Mouse (Mus musculus): ENCODE results near the gene Dcun1d3. TPM values are rescaled to one million over a fixed set of nuclear protein-coding genes. Genes with fewer than 3 reads are reported as not detected.

Gene Dcun1d3
- 10 to 100 TPM in 1 of 2 experiments, 1 to 10 TPM in 1; 7.0 to 13.8 TPM for polyA plus RNA-seq (2017; shearing (Covaris generic))

DNA sequence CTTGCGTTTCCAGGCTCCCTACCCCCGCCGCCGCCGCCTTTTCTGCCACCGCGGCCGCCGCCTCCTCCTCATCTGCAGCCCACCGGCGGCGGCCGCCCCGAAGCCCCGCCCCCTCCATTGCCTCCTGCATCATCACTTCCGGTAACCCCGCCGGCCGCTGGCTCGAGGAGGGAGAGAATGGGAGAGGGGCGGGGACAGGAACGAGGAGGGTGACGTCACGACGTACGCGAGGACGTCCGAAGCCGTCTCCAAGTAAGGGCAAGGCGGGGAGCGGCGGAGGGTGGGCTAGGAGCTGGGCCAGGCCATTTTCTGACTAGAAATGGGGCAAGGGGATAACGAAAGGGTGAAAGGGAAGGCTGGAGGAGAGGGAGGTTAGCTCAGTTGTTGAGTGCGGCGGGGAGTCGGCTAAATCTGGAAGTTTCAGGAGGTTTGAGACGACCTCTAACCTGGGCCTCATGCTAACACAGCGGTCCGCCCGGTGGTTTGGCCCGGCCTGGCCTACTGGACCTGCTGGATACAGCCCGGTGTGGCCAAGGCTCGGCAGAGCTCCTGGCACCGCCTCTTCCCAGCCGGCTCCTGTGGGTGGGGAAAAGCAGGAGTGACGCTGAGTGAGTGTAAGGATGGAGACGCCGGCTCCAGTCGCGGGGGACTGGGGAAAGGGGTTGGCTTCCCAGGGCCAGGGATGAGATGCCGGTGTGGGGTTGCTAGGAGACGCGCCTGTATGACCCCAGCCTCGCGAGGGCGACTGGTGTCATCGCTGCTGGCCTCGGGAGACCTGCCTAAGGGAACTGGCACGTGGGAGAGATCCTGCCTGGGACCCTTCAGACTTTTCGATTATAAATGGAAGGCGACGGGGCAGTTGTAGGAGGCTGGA, at the start of gene Dcun1d3, which contains the start of gene Lyrm1:
Gene Dcun1d3, minus strand, starts transcription at position 660 of the 874 bp plus-strand sequence.
Gene Lyrm1, plus strand, starts transcription at position 223 of the 874 bp plus-strand sequence.
- peak; percentile 97 for ATAC-seq

DNA sequence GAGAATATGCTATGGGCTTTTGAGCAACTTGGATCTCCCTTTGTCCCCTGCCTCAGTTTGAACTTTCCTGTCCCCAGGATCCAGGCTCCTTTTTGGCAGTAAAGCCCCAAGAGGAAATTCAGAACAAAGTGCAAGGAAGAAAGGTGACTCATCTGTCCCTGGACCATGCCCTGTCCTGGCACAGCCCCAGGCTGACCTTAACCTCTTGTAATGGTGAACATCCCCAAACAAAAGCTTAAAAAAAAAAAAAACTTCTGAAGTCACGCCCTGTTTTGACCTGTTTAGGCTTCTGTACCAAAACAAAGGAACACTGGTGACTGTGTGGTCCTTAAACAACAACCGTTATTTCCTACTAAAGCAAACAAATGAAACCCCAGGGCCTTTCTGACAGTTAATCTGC, 45.5 kb upstream of the Dcun1d3 start:
- no peak for ATAC-seq

DNA sequence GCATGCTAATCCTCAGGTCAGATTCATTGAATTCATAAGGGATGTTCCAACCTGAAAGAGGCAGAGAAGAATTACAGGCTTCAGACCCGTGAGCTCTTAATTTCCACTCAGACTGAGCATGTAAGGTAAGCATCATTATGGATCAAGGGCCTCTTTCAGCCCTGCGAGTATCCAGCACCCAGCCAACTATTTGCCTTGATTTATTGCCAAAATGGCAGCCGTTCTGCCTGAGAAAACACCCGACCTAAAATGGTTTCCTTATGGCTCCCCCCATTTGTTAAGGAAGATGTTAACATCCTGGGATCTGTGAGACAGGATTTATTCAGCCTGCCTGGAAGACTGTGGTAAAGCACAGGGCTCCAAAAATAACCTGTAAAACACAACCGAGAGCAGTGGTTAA, 40.9 kb upstream of the Dcun1d3 start:
- ATAC-seq, result no peak

DNA sequence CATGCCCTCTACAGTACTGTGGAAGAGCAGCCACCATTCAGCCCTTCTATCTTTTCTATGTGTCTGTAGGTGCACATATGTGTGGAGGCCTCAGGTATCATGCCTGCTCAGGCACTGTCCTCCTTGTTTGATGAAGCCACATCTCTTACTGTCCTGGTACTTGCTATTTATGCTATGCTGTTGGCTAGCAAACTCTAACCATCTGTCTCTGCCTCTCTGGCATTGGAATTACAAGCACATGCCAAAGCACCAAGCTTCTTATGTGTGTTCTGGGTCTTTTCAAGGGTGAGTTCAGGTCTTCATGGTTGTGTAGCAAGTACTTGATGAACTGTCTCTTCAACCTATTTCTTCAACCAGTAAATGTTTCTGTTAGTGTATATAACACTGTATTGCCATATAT, 40.2 kb upstream of the Dcun1d3 start:
- no peak for ATAC-seq

DNA sequence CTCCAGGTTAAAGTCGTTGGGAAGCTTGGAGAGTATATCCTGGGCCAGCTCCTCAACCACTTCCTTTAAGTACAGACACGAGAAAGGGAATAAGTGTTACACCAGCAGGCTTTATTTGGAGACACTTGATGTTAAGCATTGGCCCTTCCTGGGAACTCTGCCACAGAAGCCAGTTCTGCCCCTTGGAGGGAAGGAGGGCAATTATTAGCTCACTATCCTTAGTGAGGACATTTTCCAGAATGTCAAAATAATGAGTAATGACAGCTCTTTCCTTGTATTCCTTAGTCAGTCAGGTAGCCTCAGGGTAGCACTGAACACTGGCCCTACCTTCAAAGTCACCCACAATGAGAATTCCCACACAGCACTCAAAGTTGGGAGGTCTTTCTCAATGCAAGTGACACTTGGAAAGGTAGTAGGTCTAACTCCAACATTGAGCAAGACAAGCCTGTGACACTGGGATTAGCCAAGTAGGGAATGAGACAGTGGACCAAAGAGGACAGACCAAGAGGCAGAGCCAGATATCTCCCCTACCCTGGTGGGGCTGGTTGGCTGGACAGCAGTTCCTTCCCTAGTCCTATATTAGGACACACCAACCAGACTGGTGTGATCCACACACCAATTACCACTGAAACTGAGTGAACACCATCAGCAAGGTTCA, 32.8 kb upstream of the Dcun1d3 start:
- no peak for ATAC-seq

DNA sequence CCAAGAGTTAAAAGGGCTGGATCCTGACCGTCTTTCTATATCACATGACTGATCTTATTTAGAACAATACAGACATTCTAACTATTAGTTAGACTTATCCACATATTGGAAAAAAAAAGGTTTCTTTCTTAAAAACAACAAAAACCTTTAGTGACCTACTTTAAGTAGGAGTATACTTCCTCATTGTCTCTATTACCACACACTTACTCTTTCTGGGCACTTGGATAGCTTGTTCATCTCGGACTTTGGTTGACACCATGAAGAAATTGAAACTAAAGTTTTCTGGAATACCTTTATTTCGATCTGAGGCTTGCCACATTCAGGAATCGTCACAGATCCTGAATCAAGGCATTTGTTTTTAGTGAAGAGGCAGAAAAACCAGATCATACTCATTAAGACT, 25.0 kb upstream of the Dcun1d3 start:
- no peak for ATAC-seq

DNA sequence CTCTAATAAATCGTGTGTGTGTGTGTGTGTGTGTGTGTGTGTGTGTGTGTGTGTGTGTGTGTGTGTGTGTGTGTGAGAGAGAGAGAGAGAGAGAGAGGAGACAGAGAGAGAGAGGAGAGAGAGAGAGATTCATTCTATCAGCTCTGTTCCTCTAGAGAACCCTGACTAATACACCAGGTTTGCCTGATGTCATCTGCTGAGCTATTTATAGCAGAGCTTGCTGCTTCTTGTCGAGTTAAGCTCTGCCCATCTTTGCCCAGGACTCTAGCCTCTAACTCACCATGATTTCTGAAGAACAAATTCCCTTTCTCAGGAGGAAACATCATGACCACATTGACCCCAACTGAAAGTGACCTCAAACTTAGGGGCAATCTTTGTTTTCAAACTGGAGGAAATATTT, 24.4 kb upstream of the Dcun1d3 start:
- ATAC-seq, result no peak

DNA sequence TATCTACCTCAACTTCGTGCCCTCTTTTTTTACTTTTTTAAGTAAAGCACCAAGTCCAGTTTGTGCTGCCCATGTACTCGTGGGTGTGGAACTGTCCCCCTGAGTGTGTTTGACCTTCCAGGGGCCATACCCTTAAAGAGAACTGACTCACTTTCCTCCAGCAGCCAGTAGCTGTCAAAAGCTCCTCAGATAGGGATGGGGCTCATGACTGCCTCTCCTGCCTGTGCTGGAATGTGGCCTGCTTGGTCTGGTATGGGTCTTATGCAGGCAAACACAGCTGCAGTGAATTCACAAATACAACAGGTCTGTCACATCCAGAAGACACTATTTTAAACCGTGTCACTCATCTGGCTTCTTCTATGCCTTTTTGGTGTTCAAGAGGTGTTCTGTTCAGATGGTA, 15.6 kb upstream of the Dcun1d3 start:
- no peak for ATAC-seq

DNA sequence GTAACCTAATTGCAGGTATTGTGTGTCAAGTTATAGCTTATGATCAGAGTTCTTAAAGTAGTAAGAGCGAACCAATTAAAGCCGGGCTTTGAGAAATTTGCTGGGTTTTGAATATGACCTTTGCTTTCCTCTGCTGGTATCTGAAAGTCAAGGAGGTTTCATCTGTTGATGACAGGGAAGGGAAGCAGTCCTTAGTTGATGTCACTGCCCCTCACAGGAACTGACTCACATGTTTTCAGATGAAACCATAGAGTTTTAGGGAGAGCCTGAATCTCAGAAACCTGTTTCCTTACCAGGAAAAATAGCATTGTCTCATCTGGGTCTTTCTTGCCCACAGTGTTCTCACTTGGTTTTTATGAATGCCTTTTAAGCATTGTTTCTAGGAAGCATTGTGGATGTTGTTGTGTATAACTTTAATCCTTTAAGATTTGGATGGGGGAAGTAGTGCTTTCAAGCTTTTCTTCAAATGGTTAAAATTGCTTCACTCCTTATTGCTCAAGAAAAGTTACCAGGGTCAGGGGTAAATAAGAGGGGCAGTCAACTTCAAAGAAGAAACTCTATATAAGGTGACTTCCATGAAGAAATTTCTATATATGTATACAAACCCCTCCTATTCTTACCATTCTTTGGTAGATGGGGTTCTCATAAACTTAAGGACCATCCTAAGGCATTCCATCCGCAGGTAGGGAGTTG, 10.6 kb upstream of the Dcun1d3 start:
- no peak for ATAC-seq

DNA sequence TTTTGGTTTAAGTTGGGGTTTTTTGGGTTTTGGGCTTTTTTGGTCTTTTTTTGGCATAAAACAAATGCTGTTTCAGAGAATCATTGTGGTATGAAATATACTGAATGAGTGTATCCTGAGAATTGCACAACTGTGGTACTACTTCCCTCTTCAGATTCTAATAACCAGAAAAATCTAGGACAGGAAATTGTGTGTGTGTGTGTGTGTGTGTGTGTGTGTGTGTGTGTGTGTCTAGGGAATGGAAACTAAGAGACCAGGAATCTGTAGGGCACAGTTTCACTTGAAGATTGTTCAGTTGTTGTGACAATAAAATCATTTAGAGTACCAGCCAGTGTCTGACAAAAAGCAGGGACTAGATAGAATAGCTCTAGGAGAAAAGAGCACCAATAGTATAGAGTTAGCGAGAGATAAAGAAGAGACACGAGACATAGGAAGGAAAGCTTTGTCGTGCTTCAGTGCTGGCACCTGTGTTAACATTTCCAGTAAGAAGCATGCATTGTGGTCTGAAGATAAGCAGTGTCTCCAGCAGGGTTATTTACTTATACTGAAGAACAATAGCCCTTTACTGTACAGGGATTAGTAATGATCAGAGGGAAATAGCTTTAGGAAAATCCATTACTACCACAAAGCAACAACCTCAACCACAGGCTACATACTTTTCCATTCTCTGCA, 3.4 kb upstream of the Dcun1d3 start:
- ATAC-seq, result no peak

DNA sequence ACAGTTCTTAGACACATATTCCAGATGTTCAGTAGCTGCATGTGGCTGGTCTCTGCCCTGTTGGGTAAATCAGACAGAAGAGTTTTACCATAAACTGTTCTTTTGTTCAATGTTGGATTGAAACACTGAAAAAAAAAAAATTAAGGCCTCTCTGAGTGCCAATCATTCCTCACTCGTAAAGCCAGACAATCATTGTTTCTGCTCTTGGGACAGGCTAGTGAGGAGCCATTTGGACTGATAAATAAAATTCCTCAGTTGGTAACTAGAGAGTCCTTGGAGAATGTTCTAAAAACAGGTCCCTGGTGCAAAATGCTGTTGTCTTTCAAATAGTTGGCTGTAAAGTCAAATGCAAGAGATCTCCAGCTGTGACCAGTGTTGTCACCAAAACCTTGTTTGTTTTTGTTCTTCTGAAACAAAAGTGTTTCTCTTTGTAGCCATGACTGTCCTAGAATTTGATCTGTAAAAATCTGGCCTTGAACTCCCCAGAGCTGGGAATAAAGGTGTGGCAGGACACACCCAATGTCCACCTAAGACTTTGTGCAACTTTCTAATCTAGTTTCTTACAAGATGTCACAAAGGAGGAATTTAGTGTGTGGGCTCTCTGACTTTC, 2.3 kb upstream of the Dcun1d3 start:
- no peak for ATAC-seq

DNA sequence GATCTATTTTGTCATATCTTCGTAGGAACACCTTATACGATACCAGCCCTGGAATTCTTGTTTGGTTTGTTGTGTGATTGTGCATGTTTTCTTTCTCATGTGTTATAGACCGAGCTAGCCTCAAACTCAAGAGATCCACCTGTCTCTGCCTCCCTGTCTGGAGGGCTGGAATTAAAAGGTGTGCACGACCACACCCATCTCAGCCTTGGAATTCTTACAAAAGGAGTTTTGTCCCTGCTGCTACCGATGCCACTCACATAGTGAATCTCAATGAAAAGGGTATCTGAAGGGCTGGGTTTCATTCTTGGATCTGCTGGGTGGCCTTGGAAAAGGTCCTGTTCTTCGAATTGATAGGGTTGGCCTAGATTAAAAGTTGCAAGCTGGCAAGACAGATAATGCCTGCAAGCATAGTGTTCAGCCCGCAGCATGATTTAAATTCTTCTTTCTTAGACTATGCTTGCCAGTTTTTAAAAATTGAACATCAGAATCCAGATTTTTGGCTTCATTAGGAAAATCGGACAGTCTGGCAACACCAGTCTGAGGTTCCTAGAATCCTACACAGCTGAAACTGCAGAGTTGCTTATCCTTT, 1.5 kb upstream of the Dcun1d3 start:
- no peak for ATAC-seq

DNA sequence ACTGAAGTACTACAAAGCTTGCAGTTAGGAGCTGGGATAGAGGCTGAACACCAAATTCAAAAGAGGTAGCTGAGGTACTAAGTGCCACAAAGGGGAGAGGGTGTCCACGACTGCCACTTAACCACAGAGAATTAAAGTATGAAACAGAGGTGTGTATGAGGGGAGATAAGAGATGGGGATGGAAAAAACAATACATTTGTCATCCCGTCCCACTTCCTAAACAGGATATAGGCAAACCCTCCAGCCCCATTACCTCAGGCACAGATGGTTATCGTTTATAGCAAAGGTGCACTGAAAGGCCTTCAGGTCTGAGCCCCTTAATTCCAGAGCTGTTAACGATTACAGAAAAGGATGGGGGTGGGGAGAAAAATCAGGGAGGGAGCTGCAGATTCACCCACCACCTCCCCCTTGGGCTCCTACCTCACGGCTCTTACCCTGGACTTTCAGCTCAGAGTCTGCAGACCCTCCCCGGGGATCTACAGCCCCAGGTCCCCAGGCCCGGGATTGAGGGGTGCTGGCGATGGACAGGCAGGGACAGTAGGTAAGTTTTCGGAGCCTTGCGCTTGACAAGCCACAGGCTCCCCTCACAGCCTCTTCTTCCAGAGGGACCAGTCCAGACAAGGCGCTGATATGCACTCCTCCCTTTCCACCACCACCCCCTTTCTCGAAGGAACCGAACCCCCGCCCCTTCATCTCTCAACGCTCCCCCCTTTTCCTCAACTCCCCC, 1.1 kb downstream of the Dcun1d3 start:
- peak; percentile 3 for ATAC-seq

DNA sequence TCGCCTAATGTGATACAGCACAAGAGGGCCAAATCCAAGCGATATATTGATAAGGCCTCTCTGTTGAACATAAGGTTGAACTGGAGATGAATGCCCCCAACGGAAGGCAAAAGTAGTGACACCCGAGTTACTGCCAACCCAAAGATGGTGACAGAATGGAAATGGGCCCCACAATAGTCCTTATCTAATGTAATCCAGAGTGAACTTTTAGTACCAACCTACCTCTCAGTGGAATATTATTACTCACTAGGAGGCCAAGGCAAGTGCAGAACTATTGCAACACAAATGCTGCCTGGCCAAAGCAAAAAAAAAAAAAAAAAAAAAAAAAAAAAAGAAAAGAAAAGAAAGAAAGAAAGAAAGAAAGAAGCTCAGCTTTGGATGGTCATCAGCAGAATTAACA, 3.4 kb downstream of the Dcun1d3 start:
- ATAC-seq, result no peak

DNA sequence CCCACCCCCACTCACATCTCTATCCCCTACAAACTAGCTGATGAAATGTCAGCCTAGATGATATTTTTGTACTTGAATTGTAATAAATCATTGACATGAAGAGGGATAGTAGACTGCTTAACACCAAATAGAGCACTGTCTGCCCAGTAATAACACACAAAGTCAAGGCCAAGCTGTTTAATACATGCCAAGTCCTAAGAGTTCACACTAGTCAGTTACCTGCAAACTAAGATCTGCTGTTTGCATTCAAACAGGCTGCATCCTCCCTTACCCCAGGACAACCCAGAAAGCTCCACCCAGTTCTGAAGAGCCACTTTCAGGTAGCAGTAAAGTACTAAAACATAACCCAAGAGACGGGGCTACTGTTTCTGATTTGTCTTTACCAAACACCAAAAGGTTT, 3.9 kb downstream of the Dcun1d3 start:
- ATAC-seq, result no peak

DNA sequence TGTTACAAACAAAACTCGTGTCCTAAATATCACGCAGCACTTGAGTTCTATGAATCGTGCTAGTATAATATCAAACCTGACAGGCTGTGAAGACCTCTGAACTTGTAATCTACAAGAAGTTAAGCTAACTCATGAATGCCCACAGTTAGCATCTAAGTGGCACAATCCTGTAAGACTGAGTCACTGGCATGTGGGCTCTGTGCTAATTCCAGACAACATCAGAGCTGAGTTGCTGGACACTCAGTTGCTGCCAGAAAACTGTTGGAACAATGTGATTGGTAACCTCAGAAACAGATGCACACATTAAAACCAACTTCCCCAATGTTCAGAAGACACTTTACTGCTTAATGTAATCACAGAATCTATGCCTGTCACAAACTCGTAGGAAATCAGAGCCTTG, 8.2 kb downstream of the Dcun1d3 start:
- ATAC-seq, result no peak

DNA sequence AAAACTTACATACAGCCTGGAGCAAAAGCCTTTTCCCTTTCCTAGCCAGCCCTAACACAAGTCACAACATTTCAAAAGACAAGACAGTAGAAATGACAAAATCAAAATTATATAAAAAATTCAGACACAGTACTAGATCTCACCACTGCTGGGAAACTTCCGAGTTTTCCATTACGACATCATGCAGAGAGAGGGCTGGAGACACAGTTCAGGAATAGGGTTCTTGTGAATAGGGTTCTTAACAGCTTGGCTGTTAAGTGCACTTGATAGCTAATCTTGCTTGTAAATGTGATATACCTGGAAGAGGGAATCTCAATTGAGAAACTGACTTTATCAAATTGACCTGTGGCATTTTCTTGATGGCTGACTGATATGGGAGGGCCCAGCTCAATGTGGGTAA, 14.9 kb downstream of the Dcun1d3 start:
- no peak for ATAC-seq

DNA sequence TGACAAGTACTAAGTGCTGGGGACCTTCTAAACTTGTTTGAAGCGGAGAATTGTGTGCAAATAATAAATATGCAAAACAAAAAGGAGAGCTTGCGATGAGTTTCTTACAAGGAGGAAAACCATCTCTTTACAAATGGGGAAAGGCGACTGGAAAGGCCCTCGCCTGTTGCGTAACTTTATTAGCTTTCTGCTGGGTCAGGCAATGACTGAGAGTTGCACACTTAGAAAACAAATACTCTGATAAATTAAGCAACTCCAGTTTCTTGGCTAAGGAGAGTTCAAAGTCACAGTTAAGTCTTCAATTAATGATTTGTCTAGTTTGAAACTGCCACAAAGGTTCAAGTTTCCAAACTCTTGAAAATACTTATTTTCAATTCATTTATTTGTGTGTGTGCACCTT, 15.8 kb downstream of the Dcun1d3 start:
- ATAC-seq, result no peak

DNA sequence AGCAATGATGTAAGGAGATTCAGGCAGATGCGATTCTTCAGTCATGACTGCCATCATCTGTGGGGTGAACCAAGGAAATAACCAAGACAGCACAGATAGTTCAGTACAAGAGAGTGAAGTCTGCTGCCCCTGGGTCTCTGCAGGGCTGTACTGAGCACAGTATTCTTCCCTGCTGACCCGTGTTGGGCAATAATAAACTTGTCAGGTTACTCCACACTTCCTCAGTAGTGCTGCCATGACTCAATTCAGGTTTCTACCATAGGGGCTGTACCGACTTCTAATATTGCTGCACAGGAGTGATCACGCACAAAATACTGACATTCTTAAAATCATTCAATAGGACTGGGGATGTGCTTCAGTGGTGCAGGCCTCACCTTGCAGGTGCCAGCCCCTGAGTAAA, 16.9 kb downstream of the Dcun1d3 start:
- ATAC-seq, result no peak

DNA sequence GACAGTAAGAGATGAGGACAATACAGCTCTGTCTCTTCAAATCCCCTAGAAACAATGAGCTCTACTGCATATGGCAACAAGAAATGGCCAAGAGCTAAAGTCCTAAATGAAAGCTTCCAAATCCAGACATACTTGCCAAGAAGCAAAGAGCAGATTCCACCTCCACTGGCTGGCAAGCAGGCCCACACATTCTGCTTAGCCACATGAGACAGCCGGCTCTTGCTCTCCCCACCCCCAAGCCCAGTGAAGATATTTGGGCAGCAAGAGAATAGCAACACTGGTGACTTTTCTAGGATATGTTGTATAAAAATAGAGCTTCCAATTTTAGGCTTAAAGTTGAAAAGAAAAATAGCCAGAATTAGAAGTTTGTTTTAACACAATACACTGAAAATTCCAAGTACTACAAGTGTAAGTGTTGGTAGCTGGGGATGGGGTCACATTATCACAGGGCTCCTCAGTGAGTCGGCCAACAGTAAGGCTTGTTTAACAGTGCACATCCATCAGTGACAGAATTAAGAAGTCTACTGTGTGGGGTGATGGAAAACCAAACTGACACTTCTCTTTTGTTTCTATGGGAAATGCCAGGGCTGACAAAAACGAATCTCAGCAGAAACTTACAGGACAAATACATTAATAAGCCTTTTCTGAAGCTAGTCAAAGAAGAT, 20.2 kb downstream of the Dcun1d3 start:
- no peak for ATAC-seq

DNA sequence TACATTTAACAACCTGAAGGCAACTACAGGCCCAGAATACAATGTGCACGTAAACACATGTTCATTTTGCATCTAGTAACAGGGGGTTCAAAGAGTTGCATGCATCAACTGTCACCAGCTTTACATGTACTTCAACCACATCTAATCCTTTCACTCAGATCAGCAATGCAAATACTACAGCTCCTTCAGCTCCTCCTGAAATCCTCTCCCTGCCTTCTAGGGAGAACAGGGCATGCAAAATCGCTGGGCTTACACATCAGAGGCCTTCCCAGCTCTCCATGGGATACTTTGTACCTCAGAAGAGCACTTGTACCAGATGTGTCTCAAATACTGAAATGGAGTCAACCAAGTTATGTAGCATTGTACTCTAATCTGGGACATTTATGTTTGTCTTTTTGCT, 23.0 kb downstream of the Dcun1d3 start:
- no peak for ATAC-seq

Measured in CD4-positive, CD25-positive, alpha-beta regulatory T cell, adult 4 months (primary cell).